Mouse (Mus musculus) CD8-positive naive resting alpha-beta T cell, adult 57 days (primary cell): ENCODE measurements around the gene Urb2. TPM values are rescaled to one million over a fixed set of nuclear protein-coding genes. Genes with fewer than 3 reads are reported as not detected.

ENCODE experiments used
- total RNA-seq: library from RNA; stranded (reverse); gene quantifications from one replicate; pipeline ENCODE4 v1.2.4, GENCODE M21; 2023

Gene Urb2
- total RNA-seq: 21.2 TPM

DNA sequence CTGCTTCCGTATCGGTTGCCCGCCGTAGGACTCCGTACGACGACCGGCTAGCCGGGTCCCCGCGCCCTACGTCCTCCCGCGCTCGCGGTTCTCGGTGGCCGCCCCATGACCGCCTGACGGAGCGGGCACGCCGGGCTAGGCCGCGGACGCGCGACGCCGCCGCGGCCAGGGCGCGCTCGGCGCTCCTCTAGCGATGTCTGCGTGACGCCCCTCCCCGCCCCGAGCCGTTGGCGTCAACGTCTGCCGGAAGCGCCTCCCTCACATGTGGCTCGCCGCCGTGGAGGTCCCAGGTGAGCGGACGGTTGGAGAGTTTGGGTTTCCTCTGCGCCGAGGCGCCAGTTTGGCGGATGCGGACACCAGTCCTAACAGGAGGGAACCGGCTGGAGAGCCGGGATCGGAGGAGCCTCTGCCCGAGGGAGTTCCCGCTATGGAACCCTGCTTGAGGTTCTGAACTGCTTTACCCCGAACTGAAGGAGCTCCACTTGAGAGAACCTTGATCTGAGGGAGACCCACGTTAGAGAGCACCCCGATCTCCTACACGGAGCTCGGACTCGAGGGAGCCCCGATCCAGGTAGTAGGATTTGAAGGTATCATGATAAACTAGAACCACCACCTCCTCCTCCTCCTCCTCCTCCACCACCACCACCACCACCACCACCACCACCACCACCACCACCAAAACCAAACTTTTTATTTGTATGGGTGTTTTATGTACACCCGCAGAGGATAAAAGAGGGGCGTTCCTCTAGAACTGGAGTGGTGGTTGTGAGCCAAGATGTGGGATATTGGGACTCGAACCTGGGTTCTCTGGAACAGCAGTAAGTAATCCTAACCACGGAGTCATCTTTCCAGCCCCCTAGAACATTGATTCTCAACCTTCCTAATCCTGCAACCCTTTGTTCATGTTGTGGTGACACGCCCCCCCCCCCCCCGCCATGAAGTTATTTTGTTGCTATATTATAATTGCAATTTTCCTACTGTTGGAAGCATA is at the start of gene Urb2, which contains the start of gene Taf5l:
Gene Urb2 (plus strand): TSS at position 272 of the 991 bp plus-strand sequence.
Gene Taf5l (minus strand): TSS at position 161 of the 991 bp plus-strand sequence.

DNA sequence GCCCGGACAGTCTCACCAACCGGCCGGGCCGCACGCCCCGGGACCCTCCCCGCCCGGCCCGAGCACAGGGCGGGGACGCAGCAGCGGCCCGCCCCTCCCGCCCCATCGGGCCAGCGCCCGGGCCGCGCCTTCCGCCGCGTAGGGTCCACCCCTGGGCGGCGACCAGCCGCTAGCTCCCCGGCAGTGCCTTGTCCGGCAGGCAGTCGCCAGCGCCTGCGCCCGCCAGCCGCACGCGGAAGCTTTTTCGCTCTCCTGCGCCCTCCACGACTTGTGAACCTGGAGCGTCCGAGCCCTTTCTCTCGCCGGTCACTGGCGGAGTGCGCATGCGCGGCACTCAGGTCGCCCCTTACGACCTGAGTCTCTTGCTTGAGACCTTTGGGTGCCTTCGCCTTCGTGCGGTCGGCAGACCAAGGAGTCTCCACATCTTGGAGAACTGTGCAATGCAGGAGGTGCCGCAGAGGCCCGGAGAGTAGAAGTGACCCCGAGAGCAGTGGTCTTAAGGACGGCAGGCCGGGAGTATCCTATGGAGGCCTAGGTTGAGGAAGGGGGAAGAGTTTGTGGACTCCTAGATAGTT is 38.4 kb upstream of the Urb2 start, which contains the start of gene Abcb10:
Gene Abcb10 (minus strand): TSS at position 297 of the 575 bp plus-strand sequence.

Other genes with a start within 250 kb of the Urb2 start
- gene Rab4a, start 215.5 kb upstream of the Urb2 start, total RNA-seq: 1.2 TPM
- gene Ccsap, start 161.3 kb upstream of the Urb2 start, total RNA-seq: 23.0 TPM
- not detected for gene Acta1, start 126.8 kb upstream of the Urb2 start, total RNA-seq
- 24.8 TPM for gene Nup133, start 72.2 kb upstream of the Urb2 start, total RNA-seq
- gene Abcb10, start 38.4 kb upstream of the Urb2 start, total RNA-seq: 2.2 TPM
- gene Taf5l, start 111 bp upstream of the Urb2 start, total RNA-seq: 66.9 TPM
- gene Galnt2, start 209.9 kb downstream of the Urb2 start, total RNA-seq: 35.8 TPM